Mouse (Mus musculus): ENCODE measurements around the gene Parvb. TPM values are rescaled to one million over a fixed set of nuclear protein-coding genes. Genes with fewer than 3 reads are reported as not detected.

The Parvb gene
- polyA plus RNA-seq, 1 experiment from 2014 or later, result 2.8 TPM

- ATAC-seq, result no peak
- 80% methylated on average over 3 of the region's 3 CpGs for WGBS
- no peak for TF ChIP-seq CTCF (IDR thresholded peaks at IDR 0.05; ENCODE audit: low read depth)
Measured at GRCm38 (mm10) chr15:84364746-84365145, 132.9 kb downstream of the Parvb start.

More at GRCm38 (mm10) chr15:84364746-84365145, 132.9 kb downstream of the Parvb start:
- Histone ChIP-seq H3K9ac (ENCODE audit: low read depth, low read length) (no peak overlapping the region), H3K4me2 (replicated peaks; ENCODE audit: low read depth) (no peak overlapping the region), H3K27me3 (replicated peaks; ENCODE audit: control insufficient read depth, insufficient read depth, low read length) (no peaks in the 10 kb centered on the region), H3K9me3 (ENCODE audit: control insufficient read depth) (no peaks in the 10 kb centered on the region), H3K36me3 (ENCODE audit: control insufficient read depth, insufficient read depth) (no peaks in the 10 kb centered on the region), H3K4me1 (replicated peaks; ENCODE audit: control insufficient read depth, insufficient read depth, low read length) (no peaks in the 10 kb centered on the region), H3K4me3 (ENCODE audit: low read depth, low read length) (no peak overlapping the region), H3K27ac (ENCODE audit: low read depth, low read length) (no peak overlapping the region)

Other genes starting within 250 kb of the Parvb start
- not detected in 2 replicates for gene Efcab6, start 166.7 kb upstream of the Parvb start, polyA plus RNA-seq (2015; fragmentation: Nextera tagmentation; extraction: Ambion mirVana)
- gene Sult4a1, start 126.3 kb upstream of the Parvb start, polyA plus RNA-seq (2015; fragmentation: Nextera tagmentation; extraction: Ambion mirVana), result 3.8 and 4.5 TPM in 2 replicates
- not detected in 2 replicates for gene Pnpla5, start 108.9 kb upstream of the Parvb start, polyA plus RNA-seq (2015; fragmentation: Nextera tagmentation; extraction: Ambion mirVana)
- gene Pnpla3, start 64.2 kb upstream of the Parvb start, polyA plus RNA-seq (2015; fragmentation: Nextera tagmentation; extraction: Ambion mirVana), result 0.59 and 0.65 TPM in 2 replicates
- 104 and 110 TPM in 2 replicates for gene Samm50, start 39.8 kb upstream of the Parvb start, polyA plus RNA-seq (2015; fragmentation: Nextera tagmentation; extraction: Ambion mirVana)
- 1.1 and 1.2 TPM in 2 replicates for gene Parvg, start 92.0 kb downstream of the Parvb start, polyA plus RNA-seq (2015; fragmentation: Nextera tagmentation; extraction: Ambion mirVana)
- 0.70 and 0.82 TPM in 2 replicates for gene Shisal1, start 215.1 kb downstream of the Parvb start, polyA plus RNA-seq (2015; fragmentation: Nextera tagmentation; extraction: Ambion mirVana)

Data from intestine, postnatal 0 days (tissue).